Mouse (Mus musculus) liver, adult 2 months (tissue): ENCODE data around the gene Ptgfrn. TPM values are rescaled to one million over a fixed set of nuclear protein-coding genes. Genes with fewer than 3 reads are reported as not detected.

Source experiments
- DNase-seq: peaks from one replicate; pipeline ENCODE4 v3.0.0-alpha.2; 2011; ENCODE audit warnings: low read depth, low spot score; ENCODE audit errors: extremely low read depth
- H3K27ac ChIP-seq: fragments of 200-500 bp; replicated peaks from 2 replicates; pipeline ENCODE4 v1.5.1; 2012; ENCODE audit warnings: low read depth, mild to moderate bottlenecking, control low read depth, inconsistent platforms, low read length; ENCODE audit not compliant: insufficient read depth
- H3K27me3 ChIP-seq: fragments of 200-500 bp; 2 replicates; pipeline ENCODE4 v1.6.1; 2012; ENCODE audit warnings: mild to moderate bottlenecking, moderate library complexity, low read length, inconsistent platforms; ENCODE audit not compliant: control insufficient read depth, insufficient read depth
- H3K36me3 ChIP-seq: fragments of 200-500 bp; 2 replicates; pipeline ENCODE4 v1.6.1; 2012; ENCODE audit warnings: low read length, inconsistent platforms; ENCODE audit not compliant: control insufficient read depth, insufficient read depth
- H3K4me1 ChIP-seq: fragments of 200-500 bp; 2 replicates; pipeline ENCODE4 v1.6.1; 2011; ENCODE audit warnings: low read length; ENCODE audit not compliant: control insufficient read depth, insufficient read depth
- H3K4me3 ChIP-seq: fragments of 200-500 bp; 2 replicates; pipeline ENCODE4 v1.5.1; 2011; ENCODE audit warnings: low read depth, mild to moderate bottlenecking, control low read depth, low read length, moderate library complexity; ENCODE audit not compliant: insufficient read depth
- H3K79me2 ChIP-seq: fragments of 200-500 bp; 2 replicates; pipeline ENCODE4 v1.6.1; 2012; ENCODE audit warnings: inconsistent platforms, mild to moderate bottlenecking, low read length, moderate library complexity; ENCODE audit not compliant: control insufficient read depth, insufficient read depth
- H3K9ac ChIP-seq: fragments of 200-500 bp; 2 replicates; pipeline ENCODE4 v1.6.1; 2012; ENCODE audit warnings: low read depth, mild to moderate bottlenecking, control low read depth, inconsistent platforms, low read length
- CTCF ChIP-seq: fragments of 200-500 bp; IDR thresholded peaks from 2 replicates; pipeline ENCODE4 v1.5.1; 2011; ENCODE audit warnings: low read depth, low read length, control low read depth
- POLR2A ChIP-seq: fragments of 200-500 bp; IDR thresholded peaks from 2 replicates; pipeline ENCODE4 v1.6.1; 2011; ENCODE audit warnings: low read length, control low read depth; ENCODE audit not compliant: insufficient read depth; ENCODE audit errors: extremely low read depth
- WGBS: fragments of 180-500 bp; shearing (Covaris S2); methylation state at CpG from one replicate; pipeline ENCODE4 v1.1.7; 2018; 5-methylcytosine and 5-hydroxymethylcytosine counted together
- polyA plus RNA-seq: library from polyadenylated mRNA; depleted of rRNA; stranded (reverse); fragments of >200 nt; gene quantifications from 2 replicates; pipeline ENCODE4 v1.2.3, GENCODE M21; 2012
- total RNA-seq: library from RNA; depleted of rRNA; stranded (reverse); fragments of >200 nt; gene quantifications from 2 replicates; pipeline ENCODE4 v1.2.3, GENCODE M21; 2014

Gene Ptgfrn
- total and polyA plus RNA-seq, 2 experiments, result 0.88 to 1.8 TPM

- 97% methylated on average over 25 of the region's 25 CpGs for WGBS
- no peak overlapping the region for H3K4me3 ChIP-seq
- H3K9ac ChIP-seq, result no peak overlapping the region
- no peaks in the 10 kb centered on the region for H3K36me3 ChIP-seq
- H3K4me1 ChIP-seq, result no peaks in the 10 kb centered on the region
- TF ChIP-seq POLR2A (no peak), CTCF (no peak)
- H3K79me2 ChIP-seq, result no peaks in the 10 kb centered on the region
- H3K27ac ChIP-seq, result no peak overlapping the region
- no peak for DNase-seq
- no peaks in the 10 kb centered on the region for H3K27me3 ChIP-seq
Observed at GRCm38 (mm10) chr3:101076966-101077709, 32.9 kb downstream of the Ptgfrn start.

GRCm38 (mm10) chr3:101075866-101076265, 34.2 kb downstream of the Ptgfrn start:
- Histone ChIP-seq H3K9ac (no peak overlapping the region), H3K4me1 (no peaks in the 10 kb centered on the region), H3K27ac (no peak overlapping the region), H3K36me3 (no peaks in the 10 kb centered on the region), H3K27me3 (no peaks in the 10 kb centered on the region), H3K79me2 (no peaks in the 10 kb centered on the region), H3K4me3 (no peak overlapping the region)
- no peak for DNase-seq
- TF ChIP-seq POLR2A (no peak), CTCF (no peak)
- WGBS, result 68% methylated on average over 3 of the region's 3 CpGs

- TF ChIP-seq CTCF, result no peak
- TF ChIP-seq POLR2A, result no peak
- H3K79me2 ChIP-seq, result no peaks in the 10 kb centered on the region
Observed at GRCm38 (mm10) chr3:101073384-101073783, 36.7 kb downstream of the Ptgfrn start.

GRCm38 (mm10) chr3:101072506-101073215, 37.4 kb downstream of the Ptgfrn start:
- Histone ChIP-seq H3K27ac (no peak overlapping the region), H3K79me2 (no peaks in the 10 kb centered on the region), H3K36me3 (no peaks in the 10 kb centered on the region), H3K9ac (no peak overlapping the region), H3K4me1 (no peaks in the 10 kb centered on the region), H3K4me3 (no peak overlapping the region), H3K27me3 (no peaks in the 10 kb centered on the region)
- DNase-seq, result no peak
- TF ChIP-seq POLR2A (no peak), CTCF (no peak)
- 89% methylated on average over 15 of the region's 15 CpGs for WGBS

More at GRCm38 (mm10) chr3:101073384-101073783, 36.7 kb downstream of the Ptgfrn start:
- Histone ChIP-seq H3K4me3 (no peak overlapping the region), H3K27ac (no peak overlapping the region), H3K9ac (no peak overlapping the region), H3K4me1 (no peaks in the 10 kb centered on the region), H3K36me3 (no peaks in the 10 kb centered on the region), H3K27me3 (no peaks in the 10 kb centered on the region)
- 90% methylated on average over 9 of the region's 9 CpGs for WGBS
- no peak for DNase-seq

- no peak for DNase-seq
- Histone ChIP-seq H3K4me3 (no peak overlapping the region), H3K27me3 (no peaks in the 10 kb centered on the region), H3K36me3 (no peaks in the 10 kb centered on the region), H3K27ac (no peak overlapping the region), H3K9ac (no peak overlapping the region), H3K4me1 (no peaks in the 10 kb centered on the region), H3K79me2 (no peaks in the 10 kb centered on the region)
- TF ChIP-seq CTCF, result no peak
- TF ChIP-seq POLR2A, result no peak
Observed at GRCm38 (mm10) chr3:101071576-101071975, 38.5 kb downstream of the Ptgfrn start.

- DNase-seq, result no peak
- 93% methylated on average over 6 of the region's 6 CpGs for WGBS
- Histone ChIP-seq H3K27me3 (no peaks in the 10 kb centered on the region), H3K79me2 (no peaks in the 10 kb centered on the region), H3K4me3 (no peak overlapping the region), H3K9ac (no peak overlapping the region), H3K27ac (no peak overlapping the region), H3K4me1 (no peaks in the 10 kb centered on the region), H3K36me3 (no peaks in the 10 kb centered on the region)
- TF ChIP-seq POLR2A (no peak), CTCF (no peak)
Observed at GRCm38 (mm10) chr3:101070796-101071235, 39.3 kb downstream of the Ptgfrn start.
